Mouse (Mus musculus): Measurements from ENCODE around the gene Faah.
A peak's percentile ranks its signal among the peaks of the same experiment; 100 is the strongest.

Gene Faah

GRCm38 (mm10) chr4:115943669-115944314 lies 73.9 kb downstream of the Faah start:
- DNase-seq (ENCODE audit: low spot score in 2 of 2): no peak

GRCm38 (mm10) chr4:115941242-115941820 lies 76.4 kb downstream of the Faah start:
- DNase-seq (ENCODE audit: low spot score in 2 of 2): no peak

- no peak for DNase-seq (ENCODE audit: low spot score in 2 of 2)
Measured at GRCm38 (mm10) chr4:115940681-115941080, 77.0 kb downstream of the Faah start.

GRCm38 (mm10) chr4:115939295-115940102 lies 78.2 kb downstream of the Faah start, which contains the start of gene Dmbx1:
Gene Dmbx1, minus strand, starts transcription at chr4:115939926.
- DNase-seq (ENCODE audit: low spot score in 2 of 2): no peak

- DNase-seq (ENCODE audit: low spot score in 2 of 2): peak; percentile 32 to 44
Measured at GRCm38 (mm10) chr4:115938276-115939160, 79.2 kb downstream of the Faah start.

- DNase-seq (ENCODE audit: low spot score in 2 of 2): no peak
Measured at GRCm38 (mm10) chr4:115937061-115937976, 80.4 kb downstream of the Faah start.

GRCm38 (mm10) chr4:115936646-115937045 lies 81.1 kb downstream of the Faah start:
- no peak for DNase-seq (ENCODE audit: low spot score in 2 of 2)

- no peak for DNase-seq (ENCODE audit: low spot score in 2 of 2)
Measured at GRCm38 (mm10) chr4:115935835-115936581, 81.7 kb downstream of the Faah start.

- DNase-seq (ENCODE audit: low spot score in 2 of 2): no peak
Measured at GRCm38 (mm10) chr4:115931556-115932088, 86.1 kb downstream of the Faah start.

GRCm38 (mm10) chr4:115927637-115928036 lies 90.1 kb downstream of the Faah start:
- DNase-seq (ENCODE audit: low spot score in 2 of 2): no peak

GRCm38 (mm10) chr4:115923262-115923880 lies 94.4 kb downstream of the Faah start:
- DNase-seq (ENCODE audit: low spot score in 2 of 2): no peak

GRCm38 (mm10) chr4:115922688-115923087 lies 95.0 kb downstream of the Faah start:
- DNase-seq (ENCODE audit: low spot score in 2 of 2): no peak

GRCm38 (mm10) chr4:115919911-115920310 lies 97.8 kb downstream of the Faah start:
- DNase-seq (ENCODE audit: low spot score in 2 of 2): no peak

All from right cerebral cortex, adult 2 months (tissue).